Mouse (Mus musculus) forebrain, postnatal 0 days (tissue): ENCODE measurements at regions not wholly inside any gene's neighbourhood (a gene's known extent, or its start where the extent isn't known, plus 50 kb on each side); places are given as distances from the start of the nearest gene placed in this dataset.
A peak's percentile ranks its signal among the peaks of the same experiment; 100 is the strongest.

Source experiments
- ATAC-seq: fragments of 200-750 bp; cut with Nextera tagmentation; 2 replicates; pipeline ENCODE4 v1.8.0; 2017; ENCODE audit warnings: mild to moderate bottlenecking, moderate library complexity
- DNase-seq: peaks from one replicate; pipeline ENCODE4 v3.0.0-alpha.2; 2015
- H3K27ac ChIP-seq: fragments of 300-500 bp; sonication (generic); 2 replicates; pipeline ENCODE4 v1.5.1; 2014; ENCODE audit warnings: low read depth, mild to moderate bottlenecking, antibody characterized with exemption, low read length, moderate library complexity, mixed read lengths
- H3K27me3 ChIP-seq: fragments of 300-500 bp; sonication (generic); 2 replicates; pipeline ENCODE4 v1.6.1; 2014; ENCODE audit warnings: mild to moderate bottlenecking, low read length, mixed read lengths; ENCODE audit not compliant: insufficient read depth
- H3K36me3 ChIP-seq: fragments of 300-500 bp; sonication (generic); 2 replicates; pipeline ENCODE4 v1.6.1; 2014; ENCODE audit warnings: mild to moderate bottlenecking, moderate library complexity; ENCODE audit not compliant: insufficient read depth
- H3K4me1 ChIP-seq: fragments of 300-500 bp; sonication (generic); 2 replicates; pipeline ENCODE4 v1.6.1; 2014; ENCODE audit warnings: antibody characterized with exemption; ENCODE audit not compliant: insufficient read depth
- H3K4me2 ChIP-seq: fragments of 300-500 bp; sonication (generic); 2 replicates; pipeline ENCODE4 v1.6.1; 2014; ENCODE audit warnings: low read depth, mild to moderate bottlenecking, moderate library complexity
- H3K4me3 ChIP-seq: fragments of 300-500 bp; sonication (generic); 2 replicates; pipeline ENCODE4 v1.5.1; 2014; ENCODE audit warnings: low read depth, low read length, mixed read lengths
- H3K9ac ChIP-seq: fragments of 300-500 bp; sonication (generic); 2 replicates; pipeline ENCODE4 v1.6.1; 2014; ENCODE audit warnings: mild to moderate bottlenecking
- H3K9me3 ChIP-seq: fragments of 300-500 bp; sonication (generic); 2 replicates; pipeline ENCODE4 v1.6.1; 2016; ENCODE audit warnings: low read length
- CTCF ChIP-seq: sonication (generic); IDR thresholded peaks from 2 replicates; pipeline ENCODE4 v1.5.1; 2016; ENCODE audit warnings: antibody characterized with exemption, control low read depth, low read depth
- WGBS: fragments of 180-500 bp; shearing (Covaris S2); extraction: QIAGEN DNeasy Blood & Tissue Kit; methylation state at CpG from one replicate; pipeline ENCODE4 v1.1.7; 2014; 5-methylcytosine and 5-hydroxymethylcytosine counted together

GRCm38 (mm10) chr15:52783940-52784339 is 1100.8 kb upstream of the Gm7489 start:
- H3K4me2 ChIP-seq: no peak overlapping the region
- no peak overlapping the region for H3K27ac ChIP-seq
- WGBS: 84% methylated on average over 2 of the region's 2 CpGs
- H3K4me1 ChIP-seq: no peaks in the 10 kb centered on the region
- no peak for TF ChIP-seq CTCF
- no peak overlapping the region for H3K4me3 ChIP-seq
- H3K27me3 ChIP-seq: no peaks in the 10 kb centered on the region
- H3K9ac ChIP-seq: no peak overlapping the region
- no peaks in the 10 kb centered on the region for H3K36me3 ChIP-seq
- H3K9me3 ChIP-seq: no peaks in the 10 kb centered on the region
- ATAC-seq (no peak), DNase-seq (no peak)

GRCm38 (mm10) chr15:52785196-52785595 is 1099.5 kb upstream of the Gm7489 start:
- no peaks in the 10 kb centered on the region for H3K9me3 ChIP-seq
- no peaks in the 10 kb centered on the region for H3K36me3 ChIP-seq

GRCm38 (mm10) chr15:52785976-52786375 is 1098.7 kb upstream of the Gm7489 start:
- H3K4me1 ChIP-seq: no peaks in the 10 kb centered on the region
- no peaks in the 10 kb centered on the region for H3K9me3 ChIP-seq
- DNase-seq: peak; percentile 31
- no peak overlapping the region for H3K27ac ChIP-seq
- no peak overlapping the region for H3K9ac ChIP-seq
- no peak for TF ChIP-seq CTCF
- H3K36me3 ChIP-seq: no peaks in the 10 kb centered on the region
- WGBS: 66% methylated on average over 8 of the region's 8 CpGs
- peak; percentile 88 for ATAC-seq
- no peak overlapping the region for H3K4me2 ChIP-seq
- H3K27me3 ChIP-seq: no peaks in the 10 kb centered on the region
- no peak overlapping the region for H3K4me3 ChIP-seq

More at GRCm38 (mm10) chr15:52785196-52785595, 1099.5 kb upstream of the Gm7489 start:
- TF ChIP-seq CTCF: no peak
- H3K9ac ChIP-seq: no peak overlapping the region
- 72% methylated on average over 3 of the region's 3 CpGs for WGBS
- no peak overlapping the region for H3K27ac ChIP-seq
- H3K4me3 ChIP-seq: no peak overlapping the region
- no peak for ATAC-seq
- H3K27me3 ChIP-seq: no peaks in the 10 kb centered on the region
- no peak for DNase-seq
- no peaks in the 10 kb centered on the region for H3K4me1 ChIP-seq
- no peak overlapping the region for H3K4me2 ChIP-seq

GRCm38 (mm10) chr15:52805479-52806199 is 1079.1 kb upstream of the Gm7489 start:
- WGBS: 80% methylated on average over 4 of the region's 4 CpGs
- Histone ChIP-seq H3K4me3 (no peak overlapping the region), H3K4me1 (no peaks in the 10 kb centered on the region), H3K4me2 (no peak overlapping the region), H3K27ac (no peak overlapping the region), H3K27me3 (no peaks in the 10 kb centered on the region), H3K36me3 (no peaks in the 10 kb centered on the region), H3K9me3 (no peaks in the 10 kb centered on the region), H3K9ac (no peak overlapping the region)
- ATAC-seq (peak; percentile 45; the same call in 1 of the 2 replicates), DNase-seq (no peak)
- 0 out of 2 replicates have a peak, but pooled peaks have one; percentile 17 for TF ChIP-seq CTCF

- H3K4me3 ChIP-seq: no peak overlapping the region
- ATAC-seq (no peak), DNase-seq (no peak)
- H3K36me3 ChIP-seq: no peaks in the 10 kb centered on the region
- H3K4me2 ChIP-seq: no peak overlapping the region
- H3K9ac ChIP-seq: no peak overlapping the region
- no peaks in the 10 kb centered on the region for H3K27me3 ChIP-seq
- 0 out of 2 replicates have a peak, but pooled peaks have one; percentile 29 for TF ChIP-seq CTCF
- H3K9me3 ChIP-seq: no peaks in the 10 kb centered on the region
- H3K27ac ChIP-seq: no peak overlapping the region
- 71% methylated on average over 3 of the region's 3 CpGs for WGBS
- no peaks in the 10 kb centered on the region for H3K4me1 ChIP-seq
Measured at GRCm38 (mm10) chr15:52808622-52809021, 1076.1 kb upstream of the Gm7489 start.

GRCm38 (mm10) chr15:52820796-52821195 is 1063.9 kb upstream of the Gm7489 start:
- WGBS: 92% methylated on average over 6 of the region's 6 CpGs
- Histone ChIP-seq H3K9ac (no peak overlapping the region), H3K36me3 (no peaks in the 10 kb centered on the region), H3K4me3 (no peak overlapping the region), H3K9me3 (no peaks in the 10 kb centered on the region), H3K27ac (no peak overlapping the region), H3K27me3 (no peaks in the 10 kb centered on the region), H3K4me1 (no peaks in the 10 kb centered on the region), H3K4me2 (no peak overlapping the region)
- ATAC-seq (no peak), DNase-seq (no peak)
- no peak for TF ChIP-seq CTCF

GRCm38 (mm10) chr15:52836896-52837295 is 1047.8 kb upstream of the Gm7489 start:
- H3K27ac ChIP-seq: no peak overlapping the region
- no peak overlapping the region for H3K4me3 ChIP-seq
- no peaks in the 10 kb centered on the region for H3K9me3 ChIP-seq
- H3K4me2 ChIP-seq: no peak overlapping the region
- no peak for TF ChIP-seq CTCF
- no peaks in the 10 kb centered on the region for H3K36me3 ChIP-seq
- no peak for ATAC-seq
- DNase-seq: no peak
- no peaks in the 10 kb centered on the region for H3K4me1 ChIP-seq
- no peaks in the 10 kb centered on the region for H3K27me3 ChIP-seq
- no peak overlapping the region for H3K9ac ChIP-seq
- WGBS: 93% methylated on average over 2 of the region's 2 CpGs
